Mouse (Mus musculus): ENCODE measurements around the gene Lrrc8c. TPM values are rescaled to one million over a fixed set of nuclear protein-coding genes. Genes with fewer than 3 reads are reported as not detected.

The Lrrc8c gene
- polyA plus RNA-seq, 1 experiment from 2014 or later = 15.7 TPM

DNA sequence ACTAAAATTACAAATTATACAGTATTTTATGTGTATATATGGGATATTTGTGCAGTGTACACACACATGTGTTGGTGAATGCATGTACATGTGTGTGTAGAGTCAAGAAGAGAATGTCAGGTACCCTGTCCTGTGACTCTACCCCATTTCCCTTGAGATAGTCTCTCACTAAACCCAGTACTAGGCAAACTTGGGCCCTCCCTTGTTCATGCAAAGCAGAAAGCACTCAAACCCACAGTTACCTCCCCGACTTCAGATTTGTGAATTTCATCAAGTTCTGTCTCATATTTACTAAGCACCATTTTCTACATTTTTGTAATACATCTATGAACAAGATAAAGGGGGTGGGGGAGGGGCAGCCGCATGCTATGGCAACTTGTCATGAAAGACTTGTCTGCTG is 50.0 kb downstream of the Lrrc8c start:
- no peaks in the 10 kb centered on the region for H3K4me1 ChIP-seq (replicated peaks; ENCODE audit: control insufficient read depth, insufficient read depth, low read length)
- 92% methylated on average over 2 of the region's 2 CpGs for WGBS
- H3K9me3 ChIP-seq (ENCODE audit: control insufficient read depth, low read length) = no peaks in the 10 kb centered on the region
- H3K27ac ChIP-seq (ENCODE audit: low read depth, low read length) = no peak overlapping the region
- H3K9ac ChIP-seq (ENCODE audit: low read depth, low read length) = no peak overlapping the region
- no peaks in the 10 kb centered on the region for H3K36me3 ChIP-seq (ENCODE audit: control insufficient read depth, insufficient read depth, low read length)
- no peaks in the 10 kb centered on the region for H3K27me3 ChIP-seq (ENCODE audit: control insufficient read depth, insufficient read depth, low read length)
- no peak overlapping the region for H3K4me2 ChIP-seq (replicated peaks; ENCODE audit: low read depth, low read length)
- DNase-seq (ENCODE audit: low spot score) (no peak), ATAC-seq (ENCODE audit: low FRiP score) (no peak)
- no peak overlapping the region for H3K4me3 ChIP-seq (ENCODE audit: low read depth, low read length)

- Histone ChIP-seq H3K4me2 (replicated peaks; ENCODE audit: low read depth, low read length) (no peak overlapping the region), H3K36me3 (ENCODE audit: control insufficient read depth, insufficient read depth, low read length) (no peaks in the 10 kb centered on the region), H3K4me1 (replicated peaks; ENCODE audit: control insufficient read depth, insufficient read depth, low read length) (no peaks in the 10 kb centered on the region), H3K4me3 (ENCODE audit: low read depth, low read length) (no peak overlapping the region), H3K9ac (ENCODE audit: low read depth, low read length) (no peak overlapping the region), H3K9me3 (ENCODE audit: control insufficient read depth, low read length) (no peaks in the 10 kb centered on the region), H3K27me3 (ENCODE audit: control insufficient read depth, insufficient read depth, low read length) (no peaks in the 10 kb centered on the region), H3K27ac (ENCODE audit: low read depth, low read length) (no peak overlapping the region)
- DNase-seq (ENCODE audit: low spot score) (no peak), ATAC-seq (ENCODE audit: low FRiP score) (no peak)
- 76% methylated on average over 5 of the region's 5 CpGs for WGBS
Measured at GRCm38 (mm10) chr5:105572160-105572692, 53.0 kb downstream of the Lrrc8c start.

DNA sequence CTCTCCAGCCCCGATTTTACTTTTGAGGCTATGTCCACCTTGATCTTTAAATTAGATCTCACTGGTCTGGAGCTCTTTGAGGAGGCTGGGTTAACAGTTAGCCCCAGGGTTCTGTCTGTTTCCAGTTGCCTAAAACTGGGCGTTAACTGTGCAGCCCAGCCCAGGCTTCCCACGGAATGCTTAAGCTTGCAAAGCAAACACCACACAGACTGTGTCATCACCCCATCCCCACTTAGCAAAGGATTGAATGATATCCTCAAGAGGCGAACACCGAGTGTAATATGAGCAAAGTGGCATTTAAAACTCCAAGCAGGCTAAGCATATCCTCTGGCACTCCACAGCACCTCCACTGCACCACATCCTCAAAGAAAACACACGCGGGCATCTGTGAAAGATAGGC is 53.7 kb downstream of the Lrrc8c start:
- DNase-seq (ENCODE audit: low spot score) (no peak), ATAC-seq (ENCODE audit: low FRiP score) (no peak)
- Histone ChIP-seq H3K4me2 (replicated peaks; ENCODE audit: low read depth, low read length) (no peak overlapping the region), H3K4me3 (ENCODE audit: low read depth, low read length) (no peak overlapping the region), H3K36me3 (ENCODE audit: control insufficient read depth, insufficient read depth, low read length) (no peaks in the 10 kb centered on the region), H3K9ac (ENCODE audit: low read depth, low read length) (no peak overlapping the region), H3K27ac (ENCODE audit: low read depth, low read length) (no peak overlapping the region), H3K9me3 (ENCODE audit: control insufficient read depth, low read length) (no peaks in the 10 kb centered on the region), H3K27me3 (ENCODE audit: control insufficient read depth, insufficient read depth, low read length) (no peaks in the 10 kb centered on the region), H3K4me1 (replicated peaks; ENCODE audit: control insufficient read depth, insufficient read depth, low read length) (no peaks in the 10 kb centered on the region)
- WGBS = 74% methylated on average over 7 of the region's 7 CpGs

GRCm38 (mm10) chr5:105574835-105575234 is 55.6 kb downstream of the Lrrc8c start:
- Histone ChIP-seq H3K27ac (ENCODE audit: low read depth, low read length) (no peak overlapping the region), H3K36me3 (ENCODE audit: control insufficient read depth, insufficient read depth, low read length) (no peaks in the 10 kb centered on the region), H3K9ac (ENCODE audit: low read depth, low read length) (no peak overlapping the region), H3K9me3 (ENCODE audit: control insufficient read depth, low read length) (no peaks in the 10 kb centered on the region), H3K27me3 (ENCODE audit: control insufficient read depth, insufficient read depth, low read length) (no peaks in the 10 kb centered on the region), H3K4me2 (replicated peaks; ENCODE audit: low read depth, low read length) (no peak overlapping the region), H3K4me3 (ENCODE audit: low read depth, low read length) (no peak overlapping the region), H3K4me1 (replicated peaks; ENCODE audit: control insufficient read depth, insufficient read depth, low read length) (no peaks in the 10 kb centered on the region)
- ATAC-seq (ENCODE audit: low FRiP score) (no peak), DNase-seq (ENCODE audit: low spot score) (no peak)
- WGBS = 97% methylated on average over 5 of the region's 5 CpGs

DNA sequence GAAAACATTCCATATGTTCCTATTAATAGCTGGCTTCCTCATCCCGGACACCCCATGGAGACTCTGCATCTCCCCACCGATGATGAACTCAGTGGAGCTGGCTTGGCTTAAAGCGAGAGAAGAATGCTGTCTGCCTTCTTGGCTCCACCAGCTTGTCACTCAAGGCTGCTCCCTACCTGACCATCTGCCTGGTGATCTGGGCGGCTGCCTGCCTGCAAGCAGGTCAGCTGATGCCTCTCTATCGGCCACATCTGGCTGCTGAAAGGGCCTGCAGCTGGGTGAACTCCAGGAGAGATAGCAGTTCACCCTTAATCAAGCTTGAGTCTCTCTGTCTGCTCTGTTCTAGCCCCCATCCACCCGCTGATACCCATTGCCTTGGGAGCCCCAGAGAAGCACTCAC is 56.7 kb downstream of the Lrrc8c start:
- no peak for DNase-seq (ENCODE audit: low spot score)
- Histone ChIP-seq H3K4me2 (replicated peaks; ENCODE audit: low read depth, low read length) (no peak overlapping the region), H3K27me3 (ENCODE audit: control insufficient read depth, insufficient read depth, low read length) (no peaks in the 10 kb centered on the region), H3K4me3 (ENCODE audit: low read depth, low read length) (no peak overlapping the region), H3K36me3 (ENCODE audit: control insufficient read depth, insufficient read depth, low read length) (no peaks in the 10 kb centered on the region), H3K9me3 (ENCODE audit: control insufficient read depth, low read length) (no peaks in the 10 kb centered on the region), H3K27ac (ENCODE audit: low read depth, low read length) (no peak overlapping the region), H3K4me1 (replicated peaks; ENCODE audit: control insufficient read depth, insufficient read depth, low read length) (no peaks in the 10 kb centered on the region), H3K9ac (ENCODE audit: low read depth, low read length) (no peak overlapping the region)
- ATAC-seq (ENCODE audit: low FRiP score) = no peak
- WGBS = 72% methylated on average over 6 of the region's 6 CpGs

DNA sequence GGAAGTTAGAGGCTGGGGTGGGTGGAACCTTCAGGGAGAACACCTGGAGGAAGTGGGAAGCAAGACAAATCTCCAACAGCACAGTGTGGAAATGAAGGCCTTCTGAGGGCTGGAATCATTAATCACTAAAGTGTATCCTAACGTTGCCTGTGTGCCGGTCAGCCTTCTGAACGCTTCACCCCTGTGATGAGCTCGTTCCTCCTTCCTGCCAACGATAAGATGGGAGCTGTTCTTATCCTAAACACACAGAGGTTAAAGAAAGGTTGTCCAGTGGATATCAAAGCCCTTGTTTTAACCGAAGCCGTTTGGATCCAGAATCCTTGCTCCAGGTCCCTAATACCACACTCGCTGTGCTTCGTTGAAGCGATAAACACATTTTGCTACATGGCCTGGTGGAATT is 61.7 kb downstream of the Lrrc8c start:
- no peak overlapping the region for H3K9ac ChIP-seq (ENCODE audit: low read depth, low read length)
- H3K9me3 ChIP-seq (ENCODE audit: control insufficient read depth, low read length) = no peaks in the 10 kb centered on the region
- DNase-seq (ENCODE audit: low spot score) = no peak
- H3K27me3 ChIP-seq (ENCODE audit: control insufficient read depth, insufficient read depth, low read length) = no peaks in the 10 kb centered on the region
- 0 out of 2 replicates have a peak, but pooled peaks cover 3% of the 10 kb centered on the region for H3K4me1 ChIP-seq (replicated peaks; ENCODE audit: control insufficient read depth, insufficient read depth, low read length)
- WGBS = 85% methylated on average over 10 of the region's 10 CpGs
- H3K36me3 ChIP-seq (ENCODE audit: control insufficient read depth, insufficient read depth, low read length) = no peaks in the 10 kb centered on the region
- H3K27ac ChIP-seq (ENCODE audit: low read depth, low read length) = no peak overlapping the region
- no peak for ATAC-seq (ENCODE audit: low FRiP score)
- no peak overlapping the region for H3K4me3 ChIP-seq (ENCODE audit: low read depth, low read length)
- H3K4me2 ChIP-seq (replicated peaks; ENCODE audit: low read depth, low read length) = no peak overlapping the region

GRCm38 (mm10) chr5:105585929-105586328 is 66.7 kb downstream of the Lrrc8c start:
- DNase-seq (ENCODE audit: low spot score) (no peak), ATAC-seq (ENCODE audit: low FRiP score) (0 out of 2 replicates have a peak, but pooled peaks have one; percentile 27)
- Histone ChIP-seq H3K4me2 (replicated peaks; ENCODE audit: low read depth, low read length) (no peak overlapping the region), H3K27me3 (ENCODE audit: control insufficient read depth, insufficient read depth, low read length) (no peaks in the 10 kb centered on the region), H3K36me3 (ENCODE audit: control insufficient read depth, insufficient read depth, low read length) (no peaks in the 10 kb centered on the region), H3K4me3 (ENCODE audit: low read depth, low read length) (no peak overlapping the region), H3K9me3 (ENCODE audit: control insufficient read depth, low read length) (no peaks in the 10 kb centered on the region), H3K9ac (ENCODE audit: low read depth, low read length) (no peak overlapping the region), H3K27ac (ENCODE audit: low read depth, low read length) (peak overlapping the region; percentile 43; the same call in 1 of the 2 replicates), H3K4me1 (replicated peaks; ENCODE audit: control insufficient read depth, insufficient read depth, low read length) (0 out of 2 replicates have a peak, but pooled peaks cover 3% of the 10 kb centered on the region)
- WGBS = 57% methylated on average over 4 of the region's 4 CpGs

DNA sequence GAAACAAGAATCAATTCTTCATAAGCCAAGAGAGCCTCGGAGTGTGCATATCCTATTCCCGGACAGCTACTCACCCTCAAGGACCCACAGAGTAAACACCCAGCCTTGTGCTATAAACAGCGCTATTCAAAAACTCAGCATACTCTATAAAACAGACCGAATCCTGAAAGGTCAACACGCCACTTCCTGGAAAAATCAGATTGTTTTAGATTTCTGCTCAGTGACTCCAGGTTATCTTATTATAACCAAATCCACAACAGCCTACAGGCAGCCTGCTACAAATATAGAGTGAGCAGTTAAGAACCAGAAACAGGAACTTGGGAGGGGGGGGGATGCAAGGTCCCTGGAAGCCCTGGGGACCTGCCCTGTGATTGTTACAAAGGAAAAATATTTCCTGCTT is 67.5 kb downstream of the Lrrc8c start:
- ATAC-seq (ENCODE audit: low FRiP score) (no peak), DNase-seq (ENCODE audit: low spot score) (no peak)
- 72% methylated on average over 5 of the region's 5 CpGs for WGBS
- Histone ChIP-seq H3K36me3 (ENCODE audit: control insufficient read depth, insufficient read depth, low read length) (no peaks in the 10 kb centered on the region), H3K4me2 (replicated peaks; ENCODE audit: low read depth, low read length) (no peak overlapping the region), H3K9me3 (ENCODE audit: control insufficient read depth, low read length) (no peaks in the 10 kb centered on the region), H3K4me1 (replicated peaks; ENCODE audit: control insufficient read depth, insufficient read depth, low read length) (0 out of 2 replicates have a peak, but pooled peaks cover 3% of the 10 kb centered on the region), H3K27me3 (ENCODE audit: control insufficient read depth, insufficient read depth, low read length) (no peaks in the 10 kb centered on the region), H3K27ac (ENCODE audit: low read depth, low read length) (peak overlapping the region; percentile 39; the same call in 1 of the 2 replicates), H3K9ac (ENCODE audit: low read depth, low read length) (no peak overlapping the region), H3K4me3 (ENCODE audit: low read depth, low read length) (no peak overlapping the region)

GRCm38 (mm10) chr5:105587471-105587870 is 68.3 kb downstream of the Lrrc8c start:
- 0 out of 2 replicates have a peak, but pooled peaks cover 3% of the 10 kb centered on the region for H3K4me1 ChIP-seq (replicated peaks; ENCODE audit: control insufficient read depth, insufficient read depth, low read length)
- no peaks in the 10 kb centered on the region for H3K9me3 ChIP-seq (ENCODE audit: control insufficient read depth, low read length)
- peak overlapping the region; percentile 20; the same call in 1 of the 2 replicates for H3K27ac ChIP-seq (ENCODE audit: low read depth, low read length)
- DNase-seq (ENCODE audit: low spot score) = no peak
- no peaks in the 10 kb centered on the region for H3K27me3 ChIP-seq (ENCODE audit: control insufficient read depth, insufficient read depth, low read length)
- no peak for ATAC-seq (ENCODE audit: low FRiP score)
- no peak overlapping the region for H3K4me3 ChIP-seq (ENCODE audit: low read depth, low read length)
- WGBS = 76% methylated on average over 6 of the region's 6 CpGs
- H3K9ac ChIP-seq (ENCODE audit: low read depth, low read length) = no peak overlapping the region
- no peak overlapping the region for H3K4me2 ChIP-seq (replicated peaks; ENCODE audit: low read depth, low read length)
- no peaks in the 10 kb centered on the region for H3K36me3 ChIP-seq (ENCODE audit: control insufficient read depth, insufficient read depth, low read length)
